Mouse (Mus musculus) midbrain, embryonic 15.5 days (tissue): Measurements from ENCODE around the gene Pdlim4. TPM values are rescaled to one million over a fixed set of nuclear protein-coding genes. Genes with fewer than 3 reads are reported as not detected.
"Not testable (repeated sequence)": the region's sequence is repeated elsewhere in the genome, so short reads cannot be mapped to it uniquely, and the experiment has no call there.

Experiments used
- ATAC-seq: fragments of 200-750 bp; cut with Nextera tagmentation; replicated peaks from 2 replicates; pipeline ENCODE4 v1.8.0; 2017; ENCODE audit warnings: moderate TSS enrichment
- H3K27ac ChIP-seq: fragments of 300-500 bp; sonication (generic); 2 replicates; pipeline ENCODE4 v1.5.1; 2015; ENCODE audit warnings: mild to moderate bottlenecking, inconsistent platforms
- H3K27me3 ChIP-seq: fragments of 300-500 bp; sonication (generic); replicated peaks from 2 replicates; pipeline ENCODE4 v1.6.1; 2015; ENCODE audit warnings: inconsistent platforms
- H3K36me3 ChIP-seq: fragments of 300-500 bp; sonication (generic); replicated peaks from 2 replicates; pipeline ENCODE4 v1.6.1; 2015; ENCODE audit warnings: inconsistent platforms
- H3K4me1 ChIP-seq: fragments of 300-500 bp; sonication (generic); 2 replicates; pipeline ENCODE4 v1.6.1; 2015; ENCODE audit warnings: inconsistent platforms
- H3K4me2 ChIP-seq: fragments of 300-500 bp; sonication (generic); 2 replicates; pipeline ENCODE4 v1.6.1; 2015; ENCODE audit warnings: inconsistent platforms, mild to moderate bottlenecking, moderate library complexity
- H3K4me3 ChIP-seq: fragments of 300-500 bp; sonication (generic); 2 replicates; pipeline ENCODE4 v1.5.1; 2015; ENCODE audit warnings: mild to moderate bottlenecking, inconsistent platforms
- H3K9ac ChIP-seq: fragments of 300-500 bp; sonication (generic); 2 replicates; pipeline ENCODE4 v1.6.1; 2015; ENCODE audit warnings: mild to moderate bottlenecking, inconsistent platforms
- H3K9me3 ChIP-seq: fragments of 300-500 bp; sonication (generic); 2 replicates; pipeline ENCODE4 v1.6.1; 2016; ENCODE audit warnings: inconsistent platforms
- WGBS: fragments of 180-500 bp; shearing (Covaris S2); methylation state at CpG from one replicate; pipeline ENCODE4 v1.1.7; 2015; ENCODE audit warnings: mixed read lengths; 5-methylcytosine and 5-hydroxymethylcytosine counted together
- polyA plus RNA-seq: library from polyadenylated mRNA; unstranded; fragments of >200 nt; fragmentation: Nextera tagmentation; extraction: Ambion mirVana; gene quantifications from 2 replicates; pipeline ENCODE4 v1.2.1, GENCODE M21; 2015

The Pdlim4 gene
- polyA plus RNA-seq, 1 experiment from 2014 or later: 22.3 TPM

DNA sequence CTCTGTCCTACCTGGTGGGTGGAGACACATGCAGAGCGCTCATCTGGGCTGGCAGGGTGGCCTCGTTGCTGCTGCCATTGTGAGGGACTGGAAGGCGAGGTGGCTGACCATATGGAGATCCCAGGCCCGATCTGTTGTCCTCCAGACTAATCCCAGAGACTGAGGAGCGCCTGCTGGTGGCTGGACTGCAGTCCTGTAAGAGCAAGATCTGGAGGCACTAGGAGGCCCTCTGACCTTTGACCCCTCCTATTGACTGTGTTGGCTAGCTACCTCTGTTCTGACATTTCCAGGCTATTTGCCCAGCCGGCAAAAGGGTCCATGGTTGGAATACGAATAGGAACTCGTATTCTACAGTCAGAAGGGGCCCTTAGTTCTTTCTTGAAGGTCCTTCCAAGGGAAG, 12.7 kb downstream of the Pdlim4 start:
- H3K36me3 ChIP-seq: no peaks in the 10 kb centered on the region
- no peak overlapping the region for H3K4me2 ChIP-seq
- H3K27me3 ChIP-seq: no peaks in the 10 kb centered on the region
- H3K9me3 ChIP-seq: no peaks in the 10 kb centered on the region
- WGBS: 26% methylated on average over 8 of the region's 8 CpGs
- H3K4me1 ChIP-seq: peaks cover 16% of the 10 kb centered on the region
- no peak overlapping the region for H3K9ac ChIP-seq
- no peak overlapping the region for H3K4me3 ChIP-seq
- ATAC-seq: no peak
- H3K27ac ChIP-seq: no peak overlapping the region

DNA sequence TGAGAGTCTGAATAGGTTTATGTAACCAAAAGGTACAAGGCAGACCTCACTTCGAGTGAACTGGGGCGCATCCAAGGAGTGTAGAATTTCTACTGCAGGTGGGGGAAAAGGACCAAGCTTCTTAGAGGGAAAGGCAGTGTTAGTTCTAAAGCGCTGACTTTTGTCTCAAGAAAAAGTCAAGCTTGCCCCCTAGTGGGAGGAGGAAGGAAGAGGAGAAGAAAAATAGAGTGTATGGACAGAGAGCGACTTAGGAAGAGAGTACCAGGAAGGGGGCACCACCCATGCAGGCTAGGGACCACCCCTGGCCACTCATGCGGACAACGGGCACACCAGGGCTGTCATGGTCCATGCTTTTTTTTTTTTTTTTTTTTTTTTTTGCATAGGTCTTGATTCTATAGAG, 14.6 kb downstream of the Pdlim4 start:
- H3K4me3 ChIP-seq: no peak overlapping the region
- WGBS: 44% methylated on average over 6 of the region's 6 CpGs
- ATAC-seq: no peak

DNA sequence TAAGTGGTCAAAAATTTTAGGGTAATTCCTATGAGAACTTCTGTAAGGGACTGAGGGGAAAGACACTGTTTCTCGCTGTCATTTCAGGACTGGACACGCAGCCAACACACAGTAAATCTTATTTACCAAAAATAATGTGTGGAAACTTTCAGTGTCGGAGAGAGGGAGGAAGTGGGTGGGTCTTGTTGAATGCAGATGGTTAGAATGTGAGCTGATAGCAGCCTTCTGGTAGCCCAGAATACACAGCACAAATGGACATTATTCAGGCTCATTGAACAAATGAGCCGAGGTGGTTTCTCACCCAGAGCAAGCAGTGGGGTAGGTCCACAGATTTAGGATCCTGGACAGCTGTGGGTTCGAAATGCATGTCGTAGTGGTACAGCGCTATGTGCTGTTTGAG, 15.7 kb downstream of the Pdlim4 start:
- Histone ChIP-seq H3K36me3 (no peaks in the 10 kb centered on the region), H3K9me3 (no peaks in the 10 kb centered on the region), H3K27ac (no peak overlapping the region), H3K4me3 (no peak overlapping the region), H3K9ac (no peak overlapping the region), H3K4me2 (no peak overlapping the region), H3K4me1 (peaks cover 1% of the 10 kb centered on the region; the same call in 1 of the 2 replicates), H3K27me3 (no peaks in the 10 kb centered on the region)
- WGBS: 92% methylated on average over 7 of the region's 7 CpGs
- no peak for ATAC-seq

More for the DNA sequence above, 14.6 kb downstream of the Pdlim4 start:
- Histone ChIP-seq H3K9ac (no peak overlapping the region), H3K4me1 (peaks cover 12% of the 10 kb centered on the region), H3K9me3 (no peaks in the 10 kb centered on the region), H3K27ac (no peak overlapping the region), H3K27me3 (no peaks in the 10 kb centered on the region), H3K36me3 (no peaks in the 10 kb centered on the region), H3K4me2 (no peak overlapping the region)

DNA sequence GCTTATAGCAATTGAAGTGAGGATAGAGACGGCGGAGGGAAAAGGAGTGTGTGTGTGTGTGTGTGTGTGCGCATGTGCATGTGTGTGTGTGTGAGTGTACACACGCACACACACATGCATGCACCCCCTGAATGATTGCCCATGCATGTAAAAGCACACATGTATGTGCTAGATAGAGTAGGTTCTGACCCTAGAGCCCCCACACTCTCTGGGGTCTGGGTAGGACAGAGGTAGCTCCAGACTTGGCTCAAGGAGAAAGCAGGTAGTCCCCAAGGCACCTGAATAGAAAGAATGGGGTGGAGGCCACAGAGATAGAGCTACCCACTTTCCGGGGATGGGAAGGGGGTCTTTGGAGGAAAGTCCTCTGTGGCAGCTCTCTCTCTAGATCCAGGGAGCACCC, 16.7 kb downstream of the Pdlim4 start:
- 92% methylated on average over 5 of the region's 5 CpGs for WGBS

DNA sequence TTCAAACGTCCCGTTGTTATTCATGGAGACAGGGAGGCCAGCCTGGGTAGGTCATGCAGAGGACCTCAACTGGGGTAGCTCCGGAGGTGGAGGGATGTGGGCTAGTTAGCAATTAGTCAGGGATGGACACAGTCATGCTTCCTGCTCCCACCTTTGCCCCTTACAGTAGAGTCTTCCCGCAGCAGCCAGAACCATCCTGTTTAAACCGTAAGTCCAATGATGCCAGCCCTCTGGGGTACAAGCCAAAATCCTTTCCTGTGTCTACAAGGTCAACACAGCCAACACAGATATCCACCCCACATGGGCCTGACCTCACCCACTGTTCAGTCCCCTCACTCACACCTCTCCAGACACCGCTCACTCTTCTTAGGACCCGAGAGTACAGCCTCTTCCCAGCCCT, 17.7 kb downstream of the Pdlim4 start:
- WGBS: 90% methylated on average over 7 of the region's 7 CpGs
- Histone ChIP-seq H3K27me3 (no peaks in the 10 kb centered on the region), H3K9ac (no peak overlapping the region), H3K36me3 (no peaks in the 10 kb centered on the region), H3K27ac (no peak overlapping the region), H3K4me1 (no peaks in the 10 kb centered on the region), H3K4me2 (no peak overlapping the region), H3K9me3 (no peaks in the 10 kb centered on the region), H3K4me3 (no peak overlapping the region)
- ATAC-seq: no peak

More for the DNA sequence above, 16.7 kb downstream of the Pdlim4 start:
- Histone ChIP-seq H3K36me3 (no peaks in the 10 kb centered on the region), H3K9ac (no peak overlapping the region), H3K9me3 (no peaks in the 10 kb centered on the region), H3K27ac (no peak overlapping the region), H3K27me3 (no peaks in the 10 kb centered on the region), H3K4me2 (no peak overlapping the region), H3K4me3 (no peak overlapping the region), H3K4me1 (no peaks in the 10 kb centered on the region)
- ATAC-seq: no peak

DNA sequence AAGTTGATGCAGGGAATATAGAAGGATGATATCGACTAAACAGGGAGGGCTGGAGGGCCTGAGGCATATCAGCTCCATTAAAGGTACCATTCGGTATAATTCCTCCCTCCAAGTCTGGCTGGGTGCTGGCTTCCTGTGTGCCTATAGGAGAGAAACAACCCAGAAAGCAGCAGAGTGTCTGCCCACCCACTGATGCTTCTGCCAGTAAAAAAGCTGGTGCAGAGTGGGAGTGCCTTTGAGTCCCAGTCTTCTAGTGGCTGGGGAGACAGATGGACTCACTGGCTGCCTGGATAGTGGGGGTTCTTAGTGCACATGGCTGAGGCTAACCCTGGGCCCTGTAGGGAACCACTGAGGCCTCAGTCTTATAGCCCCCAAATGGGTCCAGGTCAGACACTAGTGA, 18.6 kb downstream of the Pdlim4 start:
- H3K9ac ChIP-seq: no peak overlapping the region
- no peaks in the 10 kb centered on the region for H3K36me3 ChIP-seq
- no peaks in the 10 kb centered on the region for H3K4me1 ChIP-seq
- 78% methylated on average over 2 of the region's 2 CpGs for whole genome bisulfite sequencing
- H3K27ac ChIP-seq: no peak overlapping the region
- no peaks in the 10 kb centered on the region for H3K9me3 ChIP-seq
- H3K27me3 ChIP-seq: no peaks in the 10 kb centered on the region
- no peak overlapping the region for H3K4me2 ChIP-seq
- H3K4me3 ChIP-seq: no peak overlapping the region
- ATAC-seq: no peak

DNA sequence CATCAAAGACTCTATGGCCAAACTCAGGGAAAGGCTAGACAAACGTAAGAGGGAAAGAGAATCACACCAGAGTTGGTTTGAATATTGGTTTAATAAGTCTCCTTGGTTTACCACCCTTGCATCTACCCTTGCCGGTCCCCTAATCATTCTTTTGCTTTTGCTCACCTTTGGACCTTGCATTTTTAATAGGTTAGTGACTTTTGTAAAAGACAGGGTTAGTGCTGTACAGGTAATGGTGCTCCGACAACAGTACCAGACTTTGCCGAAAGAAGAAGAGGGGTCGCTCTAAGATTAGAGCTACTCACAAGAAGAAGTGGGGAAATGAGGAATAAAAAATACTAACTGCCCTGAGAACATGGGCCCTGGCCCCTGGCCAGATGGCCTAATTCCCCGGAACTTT, 28.1 kb downstream of the Pdlim4 start:
- 97% methylated on average over 6 of the region's 6 CpGs for WGBS
- Histone ChIP-seq H3K4me2 (no peak overlapping the region), H3K4me1 (no peaks in the 10 kb centered on the region), H3K36me3 (no peaks in the 10 kb centered on the region), H3K27me3 (no peaks in the 10 kb centered on the region), H3K27ac (no peak overlapping the region), H3K9ac (no peak overlapping the region), H3K4me3 (no peak overlapping the region), H3K9me3 (no peaks in the 10 kb centered on the region)
- no peak for ATAC-seq

DNA sequence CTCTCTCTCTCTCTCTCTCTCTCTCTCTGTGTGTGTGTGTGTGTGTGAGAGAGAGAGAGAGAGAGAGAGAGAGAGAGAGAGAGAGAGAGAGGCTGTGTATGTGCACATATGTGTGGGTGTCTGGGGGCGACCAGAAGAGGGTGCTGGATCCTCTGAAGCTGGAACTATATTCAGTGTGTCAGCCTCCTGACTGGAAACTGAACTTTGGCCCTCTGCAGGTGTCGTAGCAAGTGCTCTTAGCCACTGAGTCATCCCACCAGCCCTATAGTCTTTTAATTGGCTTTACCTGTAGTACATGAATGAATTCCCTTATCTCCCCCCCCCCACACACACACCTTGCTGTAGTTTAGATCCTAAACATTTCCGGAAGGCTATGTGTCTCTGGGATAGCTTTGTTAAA, 35.9 kb downstream of the Pdlim4 start:
- H3K27me3 ChIP-seq, H3K36me3 ChIP-seq, H3K27ac ChIP-seq, ATAC-seq, H3K9ac ChIP-seq, H3K4me3 ChIP-seq, H3K9me3 ChIP-seq, H3K4me2 ChIP-seq, H3K4me1 ChIP-seq: not testable (repeated sequence)
- WGBS: 100% methylated on average over 1 of the region's 3 CpGs

DNA sequence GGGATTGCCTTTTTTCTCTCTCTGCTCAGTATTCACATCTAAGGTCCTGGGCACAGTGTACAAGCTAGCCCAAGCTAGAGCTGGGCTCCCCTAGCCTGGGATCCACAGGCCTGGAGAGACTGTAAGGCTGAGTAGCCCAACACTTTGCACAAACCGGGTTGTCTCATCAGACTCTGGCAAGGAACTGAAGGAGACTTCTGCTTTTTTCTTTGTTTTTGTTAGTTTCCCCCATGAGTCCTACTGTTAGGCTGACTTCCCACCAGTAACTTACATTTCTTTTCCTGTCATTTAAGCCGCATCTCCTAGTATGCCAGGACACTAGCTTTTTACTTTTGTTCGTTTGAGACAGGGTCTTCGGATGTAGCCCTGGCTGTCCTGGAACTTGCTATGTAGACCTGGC, 39.8 kb downstream of the Pdlim4 start:
- Histone ChIP-seq H3K36me3 (no peaks in the 10 kb centered on the region), H3K9me3 (no peaks in the 10 kb centered on the region), H3K4me1 (peaks cover 14% of the 10 kb centered on the region), H3K27me3 (0 out of 2 replicates have a peak, but pooled peaks cover 2% of the 10 kb centered on the region), H3K4me2 (peak overlapping the region; percentile 96), H3K4me3 (no peak overlapping the region), H3K9ac (no peak overlapping the region), H3K27ac (no peak overlapping the region)
- ATAC-seq: no peak
- WGBS: 74% methylated on average over 4 of the region's 4 CpGs

DNA sequence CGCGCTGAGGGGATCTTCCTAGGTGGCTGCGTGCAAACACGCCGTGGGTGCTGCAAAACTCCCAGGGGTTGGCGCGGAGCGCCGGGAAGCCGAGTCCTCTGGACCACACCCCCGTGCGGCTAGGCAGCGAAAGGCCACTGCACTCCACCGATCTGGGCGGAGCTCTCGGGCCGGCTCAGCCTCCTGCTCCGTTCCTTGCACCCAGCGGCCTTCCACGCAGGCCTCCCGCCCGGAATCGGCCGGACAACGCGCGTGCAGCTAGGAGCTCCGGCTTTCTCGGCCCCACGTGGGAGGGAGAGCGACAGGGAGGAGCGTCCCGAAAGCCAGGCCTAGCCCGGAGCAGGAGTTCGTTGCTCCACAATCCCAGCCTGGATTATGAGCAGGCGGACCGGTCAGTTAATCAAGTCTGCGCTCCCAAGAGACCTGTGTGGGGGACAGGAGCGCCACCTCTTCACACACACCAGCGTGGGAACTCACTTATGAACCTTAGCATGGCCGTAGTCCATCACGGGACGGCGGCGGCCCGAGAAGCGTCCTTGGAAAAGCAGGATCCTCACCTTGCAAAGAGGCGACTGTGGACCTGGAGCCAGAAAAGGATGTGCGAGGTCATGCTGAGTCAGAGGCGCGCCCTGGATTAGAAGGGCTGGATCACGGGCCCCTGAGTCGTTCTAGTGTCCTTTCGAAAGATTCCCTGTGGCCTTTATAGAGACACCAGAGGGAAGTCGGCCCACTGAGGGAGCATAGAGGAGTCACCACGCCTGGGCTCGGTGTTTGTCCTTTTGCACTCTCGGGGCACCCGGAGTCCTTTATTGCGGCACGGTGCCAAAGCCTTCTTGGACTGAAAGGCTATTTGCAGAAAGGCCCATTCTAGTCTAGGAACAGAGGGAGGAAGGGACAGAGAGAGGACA, 40.5 kb downstream of the Pdlim4 start, which contains the start of gene Slc22a4:
TSS of gene Slc22a4 (minus strand) at position 47 of the 908 bp plus-strand sequence.
- no peaks in the 10 kb centered on the region for H3K9me3 ChIP-seq
- 2% methylated on average over 60 of the region's 61 CpGs for WGBS
- H3K27ac ChIP-seq: peak within 1 kb of the TSS; percentile 21
- H3K9ac ChIP-seq: peak within 1 kb of the TSS; percentile 62
- peak within 1 kb of the TSS; percentile 96 for H3K4me2 ChIP-seq
- H3K4me3 ChIP-seq: peak within 1 kb of the TSS; percentile 57
- peak; percentile 88 for ATAC-seq
- H3K4me1 ChIP-seq: peaks cover 14% of the 10 kb centered on the region
- H3K36me3 ChIP-seq: no peaks in the 10 kb centered on the region
- 0 out of 2 replicates have a peak, but pooled peaks cover 2% of the 10 kb centered on the region for H3K27me3 ChIP-seq

DNA sequence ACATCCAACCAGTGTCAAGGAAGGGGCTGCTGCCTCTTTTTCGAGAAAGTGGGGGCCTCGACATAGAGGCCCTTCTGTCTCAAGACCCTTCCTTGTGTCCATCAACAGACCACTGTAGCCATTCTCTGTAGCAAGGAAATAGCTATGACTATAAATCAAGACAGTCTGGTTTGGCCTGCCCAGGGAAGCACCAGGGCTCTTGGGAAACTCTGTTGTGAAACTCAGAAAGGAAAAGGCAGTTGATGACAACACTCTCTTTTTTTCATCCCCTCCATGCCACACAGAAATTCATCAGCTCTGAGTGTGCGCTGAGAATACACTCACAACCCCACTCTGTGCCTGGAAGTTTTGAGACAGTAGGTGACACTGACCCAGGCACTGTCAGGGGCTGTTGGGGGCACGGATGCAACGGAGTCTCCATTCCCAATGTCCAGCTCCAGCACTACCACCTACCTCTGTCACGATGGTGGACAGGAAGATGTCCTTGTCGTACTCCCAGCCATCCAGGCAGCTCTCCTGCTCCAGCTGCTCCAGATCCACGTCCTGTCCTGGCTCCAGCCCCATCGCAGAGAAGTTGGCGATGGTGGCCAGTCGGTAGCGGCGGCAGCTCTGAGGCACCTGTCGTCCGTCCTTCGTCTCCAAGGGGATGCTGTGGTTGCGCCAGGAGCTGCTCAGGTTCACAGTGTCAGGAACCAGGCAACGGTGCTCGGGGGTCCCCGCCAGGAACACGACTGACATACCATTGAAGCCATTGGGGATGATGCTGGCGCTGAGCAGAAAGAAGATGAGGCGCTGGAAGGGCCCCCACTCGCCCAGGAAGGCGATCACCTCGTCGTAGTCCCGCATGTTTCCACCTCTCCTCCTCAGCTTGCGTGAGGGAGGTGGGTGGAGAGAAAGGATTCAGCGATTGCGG, 41.4 kb downstream of the Pdlim4 start:
- 16% methylated on average over 31 of the region's 31 CpGs for WGBS
- Histone ChIP-seq H3K4me2 (peak overlapping the region; percentile 96), H3K4me1 (peaks cover 14% of the 10 kb centered on the region), H3K9ac (peak overlapping the region; percentile 62), H3K27ac (peak overlapping the region; percentile 21), H3K4me3 (peak overlapping the region; percentile 57), H3K9me3 (no peaks in the 10 kb centered on the region), H3K27me3 (0 out of 2 replicates have a peak, but pooled peaks cover 2% of the 10 kb centered on the region), H3K36me3 (no peaks in the 10 kb centered on the region)
- peak; percentile 74 for ATAC-seq

DNA sequence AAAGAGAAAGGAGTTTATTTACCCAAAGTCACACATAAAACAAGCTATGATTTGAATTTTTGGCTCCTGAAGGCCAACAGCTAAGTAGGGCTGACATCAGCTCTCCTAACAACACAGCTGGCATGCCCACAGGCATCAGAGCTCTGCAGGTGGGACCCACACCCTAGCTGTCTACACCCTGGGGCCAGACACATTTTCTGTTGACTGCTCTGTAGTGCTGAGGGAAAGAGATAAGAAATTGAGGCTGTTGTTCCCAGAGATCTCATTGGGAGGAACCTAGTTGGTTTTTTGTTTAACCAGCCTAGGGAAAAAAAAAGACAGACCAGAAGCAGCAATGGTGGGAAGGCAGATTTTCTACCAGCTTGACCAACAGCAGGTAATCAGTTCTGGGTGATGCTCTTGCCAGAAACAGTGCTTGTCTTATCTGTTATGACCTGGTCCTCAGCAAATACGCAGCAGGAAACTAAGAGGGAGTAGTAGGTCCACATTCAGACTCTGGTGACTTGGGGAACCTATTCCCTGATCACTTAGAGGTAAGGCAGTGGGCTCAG, 42.2 kb downstream of the Pdlim4 start:
- H3K4me3 ChIP-seq: no peak overlapping the region
- H3K36me3 ChIP-seq: no peaks in the 10 kb centered on the region
- no peak overlapping the region for H3K4me2 ChIP-seq
- peaks cover 14% of the 10 kb centered on the region for H3K4me1 ChIP-seq
- no peak overlapping the region for H3K9ac ChIP-seq
- 79% methylated on average over 1 of the region's 1 CpGs for WGBS
- ATAC-seq: no peak
- no peak overlapping the region for H3K27ac ChIP-seq
- 0 out of 2 replicates have a peak, but pooled peaks cover 2% of the 10 kb centered on the region for H3K27me3 ChIP-seq
- H3K9me3 ChIP-seq: no peaks in the 10 kb centered on the region
